Mouse (Mus musculus) B cell, adult 2 months (primary cell): ENCODE data around the gene Chit1.

Experiments used
- DNase-seq, 2 experiments: peaks; one replicate each; pipeline ENCODE4 v3.0.0; 2022

The Chit1 gene

GRCm38 (mm10) chr1:134099516-134100235, 11.4 kb upstream of the Chit1 start:
- no peak for DNase-seq

GRCm38 (mm10) chr1:134100401-134100800, 10.6 kb upstream of the Chit1 start:
- no peak for DNase-seq

- DNase-seq: no peak
Observed at GRCm38 (mm10) chr1:134100928-134101327, 10.1 kb upstream of the Chit1 start.

- DNase-seq: no peak
Observed at GRCm38 (mm10) chr1:134101593-134101992, 9.4 kb upstream of the Chit1 start.

GRCm38 (mm10) chr1:134103861-134104260, 7.2 kb upstream of the Chit1 start:
- no peak for DNase-seq

GRCm38 (mm10) chr1:134105043-134105763, 5.8 kb upstream of the Chit1 start:
- no peak for DNase-seq

GRCm38 (mm10) chr1:134105764-134106430, 5.1 kb upstream of the Chit1 start:
- DNase-seq: no peak

GRCm38 (mm10) chr1:134106719-134107118, 4.3 kb upstream of the Chit1 start:
- peak; percentile 77 to 78 for DNase-seq

GRCm38 (mm10) chr1:134107777-134108176, 3.3 kb upstream of the Chit1 start:
- no peak for DNase-seq

- DNase-seq: no peak
Observed at GRCm38 (mm10) chr1:134110015-134110414, 1.0 kb upstream of the Chit1 start.

GRCm38 (mm10) chr1:134110449-134110848, 593 bp upstream of the Chit1 start:
- no peak for DNase-seq

GRCm38 (mm10) chr1:134113560-134113959, 2.5 kb downstream of the Chit1 start:
- no peak for DNase-seq

- DNase-seq: no peak
Observed at GRCm38 (mm10) chr1:134114018-134114417, 3.0 kb downstream of the Chit1 start.

- DNase-seq: no peak
Observed at GRCm38 (mm10) chr1:134114730-134115129, 3.7 kb downstream of the Chit1 start.

- no peak for DNase-seq
Observed at GRCm38 (mm10) chr1:134115424-134115823, 4.4 kb downstream of the Chit1 start.

- DNase-seq: no peak
Observed at GRCm38 (mm10) chr1:134117110-134117509, 6.1 kb downstream of the Chit1 start.

- peak; percentile 87 for DNase-seq
Observed at GRCm38 (mm10) chr1:134120179-134120578, 9.1 kb downstream of the Chit1 start.

GRCm38 (mm10) chr1:134122195-134122594, 11.2 kb downstream of the Chit1 start:
- DNase-seq: peak; percentile 56 to 60

- DNase-seq: no peak
Observed at GRCm38 (mm10) chr1:134133316-134133715, 22.3 kb downstream of the Chit1 start.

GRCm38 (mm10) chr1:134136351-134136750, 25.3 kb downstream of the Chit1 start:
- DNase-seq: no peak

- no peak for DNase-seq
Observed at GRCm38 (mm10) chr1:134138424-134138823, 27.4 kb downstream of the Chit1 start.

- DNase-seq: no peak
Observed at GRCm38 (mm10) chr1:134142363-134142794, 31.3 kb downstream of the Chit1 start.

- no peak for DNase-seq
Observed at GRCm38 (mm10) chr1:134146066-134146465, 35.0 kb downstream of the Chit1 start.

- no peak for DNase-seq
Observed at GRCm38 (mm10) chr1:134150076-134150475, 39.0 kb downstream of the Chit1 start.
